8 mouse cellular contexts compared by ENCODE assay signal in genomic region chr3:142640201-142640600, GRCm38 (mm10). TPM values are rescaled to one million over a fixed set of nuclear protein-coding genes. Genes with fewer than 3 reads are reported as not detected.
A peak's percentile ranks its signal among the peaks of the same experiment; 100 is the strongest.
DNase-seq lines count a peak whose midpoint lies in the region; ATAC-seq and TF ChIP-seq lines count a peak whose summit lies in the region.

No protein-coding gene starts in this region.

- no peak overlapping the region for H3K4me2 ChIP-seq in liver, embryonic 13.5 days
- peak overlapping the region; percentile 24; the same call in 1 of the 2 replicates for H3K4me2 ChIP-seq in neural tube, embryonic 13.5 days

- H3K27me3 ChIP-seq in kidney, adult 2 months (replicated peaks; ENCODE audit: control insufficient read depth, insufficient read depth, low read length): no peaks in the 10 kb centered on the region
- no peaks in the 10 kb centered on the region for H3K27me3 ChIP-seq in liver, embryonic 13.5 days
- no peaks in the 10 kb centered on the region for H3K27me3 ChIP-seq in neural tube, embryonic 13.5 days

- no peak overlapping the region for H3K27ac ChIP-seq in ES-E14 (ENCODE audit: insufficient read depth, low read depth, low read length, poor library complexity, severe bottlenecking)
- no peak overlapping the region for H3K27ac ChIP-seq in kidney, adult 2 months (ENCODE audit: insufficient read depth, low read depth, low read length)
- H3K27ac ChIP-seq in liver, embryonic 13.5 days: no peak overlapping the region
- H3K27ac ChIP-seq in neural tube, embryonic 13.5 days (replicated peaks): no peak overlapping the region

- ATAC-seq in liver, embryonic 13.5 days (ENCODE audit: low read depth): peak; percentile 29; the same call in 1 of the 2 replicates
- ATAC-seq in neural tube, embryonic 13.5 days (ENCODE audit: low read depth): no peak

- in situ Hi-C loops in ES-E14 (cut with MboI; ENCODE audit: low sequenced_read_pairs in 2 of 2, unreplicated experiment in 2 of 2): loop anchor here in 1 of 2 experiments (10.0 kb wide), 1 partner anchor 65 kb away; the partner anchor contains the start of gene Kyat3

- TF ChIP-seq CTCF in kidney, adult 2 months (conservative IDR thresholded peaks at IDR 0.05; ENCODE audit: insufficient read depth, insufficient read length, low read depth, low read length): peak; percentile 73

- no peak for TF ChIP-seq POLR2A in kidney, adult 2 months (IDR thresholded peaks at IDR 0.05; ENCODE audit: low read depth, low read length)

- no peaks in the 10 kb centered on the region for H3K4me1 ChIP-seq in ES-E14 (ENCODE audit: control insufficient read depth in 2 of 2, insufficient read depth in 2 of 2, low read length in 2 of 2, poor library complexity in 1 of 2)
- no peaks in the 10 kb centered on the region; the same call in 1 of the 2 replicates for H3K4me1 ChIP-seq in kidney, adult 2 months (ENCODE audit: control insufficient read depth, insufficient read depth, low read length)
- no peaks in the 10 kb centered on the region for H3K4me1 ChIP-seq in liver, embryonic 13.5 days (replicated peaks)
- no peaks in the 10 kb centered on the region for H3K4me1 ChIP-seq in neural tube, embryonic 13.5 days (replicated peaks)

- 5% methylated on average over 9 of the region's 9 CpGs for WGBS in kidney, adult 2 months
- WGBS in liver, embryonic 13.5 days (ENCODE audit: insufficient replicate concordance): 4% methylated on average over 9 of the region's 9 CpGs
- WGBS in neural tube, embryonic 13.5 days: 7% methylated on average over 9 of the region's 9 CpGs

- no peaks in the 10 kb centered on the region for H3K9me3 ChIP-seq in ES-E14 (ENCODE audit: control insufficient read depth, insufficient read depth, low read depth, low read length)
- H3K9me3 ChIP-seq in liver, embryonic 13.5 days (replicated peaks): no peaks in the 10 kb centered on the region
- no peaks in the 10 kb centered on the region for H3K9me3 ChIP-seq in neural tube, embryonic 13.5 days

- DNase-seq in 3134 (ENCODE audit: extremely low read depth, insufficient read length, low spot score) (peak; percentile 12), ES-E14 (ENCODE audit: low read depth, low spot score) (peak; percentile 86)
- DNase-seq in cerebellum, postnatal 14 days: peak; percentile 60 to 76
- DNase-seq in gastrocnemius, postnatal 4 days (ENCODE audit: low spot score in 2 of 2): peak; percentile 31 to 65
- peak; percentile 73 for DNase-seq in kidney, adult 2 months
- peak; percentile 21 for DNase-seq in liver, embryonic 13.5 days
- DNase-seq in thymus, postnatal 4 days: peak; percentile 87

- no peak overlapping the region for H3K9ac ChIP-seq in ES-E14 (ENCODE audit: insufficient read depth, low read depth, low read length, poor library complexity, severe bottlenecking)
- H3K9ac ChIP-seq in liver, embryonic 13.5 days: no peak overlapping the region
- no peak overlapping the region for H3K9ac ChIP-seq in neural tube, embryonic 13.5 days

- H3K36me3 ChIP-seq in ES-E14 (ENCODE audit: control insufficient read depth, insufficient read depth, low read length, poor library complexity, severe bottlenecking): no peaks in the 10 kb centered on the region
- no peaks in the 10 kb centered on the region for H3K36me3 ChIP-seq in kidney, adult 2 months (ENCODE audit: control insufficient read depth, insufficient read depth, low read length)
- no peaks in the 10 kb centered on the region for H3K36me3 ChIP-seq in liver, embryonic 13.5 days
- no peaks in the 10 kb centered on the region for H3K36me3 ChIP-seq in neural tube, embryonic 13.5 days

- H3K4me3 ChIP-seq in ES-E14 (ENCODE audit: insufficient read depth in 1 of 2, low read depth in 1 of 2, low read length in 2 of 2, poor library complexity in 1 of 2, severe bottlenecking in 1 of 2): 0 out of 4 replicates have a peak overlapping the region, but pooled peaks of 1 of the 2 experiments have one; percentile 3
- no peak overlapping the region for H3K4me3 ChIP-seq in kidney, adult 2 months (ENCODE audit: insufficient read depth, low read depth, low read length)
- H3K4me3 ChIP-seq in liver, embryonic 13.5 days (replicated peaks): no peak overlapping the region
- H3K4me3 ChIP-seq in neural tube, embryonic 13.5 days: no peak overlapping the region

TF ChIP-seq in ES-E14, 5 proteins besides CTCF, POLR2A, EP300 and RAD21:
- TF ChIP-seq MAFK (IDR thresholded peaks at IDR 0.05; ENCODE audit: insufficient read depth, low read depth, low read length) (no peak), ZC3H11A (IDR thresholded peaks at IDR 0.05; ENCODE audit: borderline replicate concordance, low read depth, low read length) (0 out of 2 replicates have a peak, but pooled peaks have one; percentile 19), ZNF384 (IDR thresholded peaks at IDR 0.05; ENCODE audit: low read depth, low read length) (no peak)
TF ChIP-seq in ES-E14: peak in this region for 1.

RNA-seq across cellular contexts. Expression of gene Gbp2, which starts 19.8 kb away (rescaled TPM):
- 9.7 and 12.6 TPM in 2 replicates for total RNA-seq in ES-E14 (2012; rRNA removed)
- total RNA-seq in gastrocnemius, postnatal 4 days (2021): 1 to 10 TPM; 3.8 to 4.0 TPM
- polyA plus RNA-seq in kidney, adult 2 months (2012; rRNA removed): 7.3 and 9.4 TPM in 2 replicates
- 2.1 and 2.6 TPM in 2 replicates for polyA plus RNA-seq in liver, embryonic 13.5 days (2015; fragmentation: Nextera tagmentation; extraction: Ambion mirVana)
- polyA plus RNA-seq in neural tube, embryonic 13.5 days (2015; fragmentation: Nextera tagmentation; extraction: Ambion mirVana): 0.50 and 0.78 TPM in 2 replicates

RNA-seq across cellular contexts. Expression of gene Gbp2b, which starts 45.6 kb away (rescaled TPM):
- total RNA-seq in ES-E14 (2012; rRNA removed): 5.3 and 5.6 TPM in 2 replicates
- under 1 TPM in 1 of 2 experiments, not detected in 1; 0.08 TPM for total RNA-seq in gastrocnemius, postnatal 4 days (2021)
- polyA plus RNA-seq in kidney, adult 2 months (2012; rRNA removed): 0.04 and 0.27 TPM in 2 replicates
- not detected in 2 replicates for polyA plus RNA-seq in liver, embryonic 13.5 days (2015; fragmentation: Nextera tagmentation; extraction: Ambion mirVana)
- polyA plus RNA-seq in neural tube, embryonic 13.5 days (2015; fragmentation: Nextera tagmentation; extraction: Ambion mirVana): not detected in 2 replicates

Comparison
In these comparisons a context has a peak if more than half of its experiments do, and no peak if none do; other contexts are left out.
1. DNase-seq: peak in every context shown above with its lines; median percentile 87 in thymus, postnatal 4 days; 86 in ES-E14; 73 in kidney, adult 2 months; 68 in cerebellum, postnatal 14 days; 48 in gastrocnemius, postnatal 4 days; 21 in liver, embryonic 13.5 days; 12 in 3134.